Mouse (Mus musculus): ENCODE measurements around the gene Cst13. TPM values are rescaled to one million over a fixed set of nuclear protein-coding genes. Genes with fewer than 3 reads are reported as not detected.
"Not testable (repeated sequence)": the region's sequence is repeated elsewhere in the genome, so short reads cannot be mapped to it uniquely, and the experiment has no call there.

Gene Cst13
- polyA plus RNA-seq (2014; fragmentation: Nextera tagmentation; extraction: Ambion mirVana), result not detected in 2 replicates

DNA sequence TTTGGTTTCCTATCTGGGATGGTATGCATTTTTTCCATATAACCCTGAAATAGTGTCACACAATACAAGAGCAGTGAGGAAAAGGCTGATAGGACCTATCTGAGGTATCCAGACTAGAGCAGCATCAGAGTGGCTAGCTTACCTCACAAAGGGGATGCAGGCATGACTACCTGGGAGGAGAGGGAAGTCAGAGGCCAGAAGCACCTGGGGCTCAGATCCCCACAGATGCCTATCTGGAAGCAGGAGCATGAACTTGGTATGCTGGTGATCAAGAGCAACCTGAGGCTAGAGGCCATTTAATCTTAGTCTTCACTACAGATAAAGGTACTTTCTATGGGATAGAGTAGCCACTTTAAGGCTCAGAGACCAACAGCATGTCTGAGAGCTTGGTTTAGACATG lies at the start of gene Cst13:
TSS of gene Cst13 (plus strand) at position 173 of the 400 bp plus-strand sequence.
- Histone ChIP-seq H3K36me3 (ENCODE audit: control insufficient read depth, insufficient read depth, low read length) (no peaks in the 10 kb centered on the region), H3K4me1 (ENCODE audit: control insufficient read depth, insufficient read depth, low read length) (no peaks in the 10 kb centered on the region), H3K4me3 (ENCODE audit: low read depth, low read length) (no peak within 1 kb of the TSS), H3K27me3 (replicated peaks; ENCODE audit: control insufficient read depth, insufficient read depth, low read length) (no peaks in the 10 kb centered on the region), H3K9me3 (ENCODE audit: control insufficient read depth, low read length) (no peaks in the 10 kb centered on the region), H3K9ac (ENCODE audit: low read depth, low read length) (no peak within 1 kb of the TSS), H3K27ac (replicated peaks; ENCODE audit: low read depth, low read length) (no peak within 1 kb of the TSS), H3K4me2 (ENCODE audit: low read depth, low read length) (no peak within 1 kb of the TSS)
- ATAC-seq (ENCODE audit: low read depth) (no peak), DNase-seq (ENCODE audit: low spot score) (no peak)

DNA sequence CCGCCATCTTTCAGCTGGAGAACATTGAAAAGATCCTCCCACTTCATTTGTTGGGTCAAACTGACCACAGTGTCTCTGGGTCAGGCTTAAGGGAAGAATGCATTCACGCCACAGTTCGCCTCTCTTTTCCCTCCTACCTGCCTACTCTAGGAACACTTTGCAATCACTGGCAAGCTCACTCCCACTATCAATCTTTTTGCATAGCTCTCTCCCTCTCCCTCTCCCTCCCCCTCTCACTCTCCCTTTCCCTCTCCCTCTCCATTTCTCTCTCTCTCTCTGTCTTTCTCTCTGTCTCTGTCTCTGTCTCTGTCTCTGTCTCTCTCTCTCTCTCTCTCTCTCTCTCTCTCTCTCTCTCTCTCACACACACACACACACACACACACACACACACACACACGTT lies 48.5 kb upstream of the Cst13 start, which contains the start of gene Cst11:
TSS of gene Cst11 (minus strand) at position 101 of the 400 bp plus-strand sequence.
- 80% methylated on average over 4 of the region's 4 CpGs for WGBS
- H3K27ac ChIP-seq (replicated peaks; ENCODE audit: low read depth, low read length); H3K27me3 ChIP-seq (replicated peaks; ENCODE audit: control insufficient read depth, insufficient read depth, low read length); H3K9ac ChIP-seq (ENCODE audit: low read depth, low read length); H3K9me3 ChIP-seq (ENCODE audit: control insufficient read depth, low read length); DNase-seq (ENCODE audit: low spot score); H3K36me3 ChIP-seq (ENCODE audit: control insufficient read depth, insufficient read depth, low read length); ATAC-seq (ENCODE audit: low read depth); H3K4me2 ChIP-seq (ENCODE audit: low read depth, low read length); H3K4me3 ChIP-seq (ENCODE audit: low read depth, low read length); H3K4me1 ChIP-seq (ENCODE audit: control insufficient read depth, insufficient read depth, low read length): not testable (repeated sequence)

GRCm38 (mm10) chr2:148781709-148782108 lies 38.2 kb upstream of the Cst13 start, which contains the start of gene 8030411F24Rik:
8030411F24Rik (plus strand) TSS chr2:148782009.
- Histone ChIP-seq H3K9ac (ENCODE audit: low read depth, low read length) (no peak within 1 kb of the TSS), H3K27ac (replicated peaks; ENCODE audit: low read depth, low read length) (no peak within 1 kb of the TSS), H3K9me3 (ENCODE audit: control insufficient read depth, low read length) (no peaks in the 10 kb centered on the region), H3K4me3 (ENCODE audit: low read depth, low read length) (no peak within 1 kb of the TSS), H3K4me1 (ENCODE audit: control insufficient read depth, insufficient read depth, low read length) (no peaks in the 10 kb centered on the region), H3K36me3 (ENCODE audit: control insufficient read depth, insufficient read depth, low read length) (no peaks in the 10 kb centered on the region), H3K27me3 (replicated peaks; ENCODE audit: control insufficient read depth, insufficient read depth, low read length) (no peaks in the 10 kb centered on the region), H3K4me2 (ENCODE audit: low read depth, low read length) (no peak within 1 kb of the TSS)
- WGBS, result 13% methylated on average over 1 of the region's 1 CpGs
- ATAC-seq (ENCODE audit: low read depth), result no peak
- no peak for DNase-seq (ENCODE audit: low spot score)

DNA sequence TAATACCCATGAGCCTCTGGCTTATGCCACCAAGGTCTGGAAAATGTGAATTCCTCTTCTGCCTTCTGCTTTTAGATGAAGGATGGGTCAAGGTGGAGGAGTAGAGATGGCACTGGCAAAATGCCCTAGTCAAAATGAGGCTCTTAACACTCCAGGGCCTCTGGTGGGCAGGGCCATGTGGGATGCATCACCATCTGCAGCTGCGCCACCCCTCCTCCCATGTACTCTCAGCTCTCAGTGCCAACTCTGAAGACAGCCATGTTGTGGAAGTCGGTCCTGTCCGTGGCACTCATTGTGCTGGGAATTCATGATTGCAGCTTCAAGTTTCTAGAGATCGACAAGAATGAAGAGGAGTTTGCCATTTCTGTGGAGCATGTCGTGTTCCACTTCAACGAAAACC lies 30.7 kb upstream of the Cst13 start, which contains the start of gene Cst12:
TSS of gene Cst12 (plus strand) at position 220 of the 400 bp plus-strand sequence.
- no peaks in the 10 kb centered on the region for H3K4me1 ChIP-seq (ENCODE audit: control insufficient read depth, insufficient read depth, low read length)
- 0 out of 2 replicates have a peak, but pooled peaks cover 4% of the 10 kb centered on the region for H3K9me3 ChIP-seq (ENCODE audit: control insufficient read depth, low read length)
- H3K27me3 ChIP-seq (replicated peaks; ENCODE audit: control insufficient read depth, insufficient read depth, low read length), result no peaks in the 10 kb centered on the region
- no peak within 1 kb of the TSS for H3K4me3 ChIP-seq (ENCODE audit: low read depth, low read length)
- H3K9ac ChIP-seq (ENCODE audit: low read depth, low read length), result no peak within 1 kb of the TSS
- DNase-seq (ENCODE audit: low spot score) (no peak), ATAC-seq (ENCODE audit: low read depth) (no peak)
- H3K36me3 ChIP-seq (ENCODE audit: control insufficient read depth, insufficient read depth, low read length), result no peaks in the 10 kb centered on the region
- H3K4me2 ChIP-seq (ENCODE audit: low read depth, low read length), result no peak within 1 kb of the TSS
- 90% methylated on average over 6 of the region's 6 CpGs for WGBS
- no peak within 1 kb of the TSS for H3K27ac ChIP-seq (replicated peaks; ENCODE audit: low read depth, low read length)

GRCm38 (mm10) chr2:148798485-148798884 lies 21.4 kb upstream of the Cst13 start, which contains the start of gene Cst8:
Cst8 (plus strand) TSS chr2:148798785.
- no peaks in the 10 kb centered on the region for H3K27me3 ChIP-seq (replicated peaks; ENCODE audit: control insufficient read depth, insufficient read depth, low read length)
- no peaks in the 10 kb centered on the region for H3K4me1 ChIP-seq (ENCODE audit: control insufficient read depth, insufficient read depth, low read length)
- DNase-seq (ENCODE audit: low spot score) (no peak), ATAC-seq (ENCODE audit: low read depth) (no peak)
- no peaks in the 10 kb centered on the region for H3K36me3 ChIP-seq (ENCODE audit: control insufficient read depth, insufficient read depth, low read length)
- no peak within 1 kb of the TSS for H3K4me3 ChIP-seq (ENCODE audit: low read depth, low read length)
- H3K4me2 ChIP-seq (ENCODE audit: low read depth, low read length), result no peak within 1 kb of the TSS
- H3K9ac ChIP-seq (ENCODE audit: low read depth, low read length), result no peak within 1 kb of the TSS
- 84% methylated on average over 1 of the region's 1 CpGs for WGBS
- no peak within 1 kb of the TSS for H3K27ac ChIP-seq (replicated peaks; ENCODE audit: low read depth, low read length)
- H3K9me3 ChIP-seq (ENCODE audit: control insufficient read depth, low read length), result no peaks in the 10 kb centered on the region

- Histone ChIP-seq H3K4me2 (ENCODE audit: low read depth, low read length) (no peak overlapping the region), H3K4me1 (ENCODE audit: control insufficient read depth, insufficient read depth, low read length) (no peaks in the 10 kb centered on the region), H3K9ac (ENCODE audit: low read depth, low read length) (no peak overlapping the region), H3K4me3 (ENCODE audit: low read depth, low read length) (no peak overlapping the region), H3K36me3 (ENCODE audit: control insufficient read depth, insufficient read depth, low read length) (no peaks in the 10 kb centered on the region), H3K27me3 (replicated peaks; ENCODE audit: control insufficient read depth, insufficient read depth, low read length) (no peaks in the 10 kb centered on the region), H3K9me3 (ENCODE audit: control insufficient read depth, low read length) (no peaks in the 10 kb centered on the region), H3K27ac (replicated peaks; ENCODE audit: low read depth, low read length) (no peak overlapping the region)
- DNase-seq (ENCODE audit: low spot score) (peak; percentile 1), ATAC-seq (ENCODE audit: low read depth) (no peak)
- WGBS, result 39% methylated on average over 3 of the region's 3 CpGs
Observed at GRCm38 (mm10) chr2:148801491-148801921, 18.4 kb upstream of the Cst13 start.

DNA sequence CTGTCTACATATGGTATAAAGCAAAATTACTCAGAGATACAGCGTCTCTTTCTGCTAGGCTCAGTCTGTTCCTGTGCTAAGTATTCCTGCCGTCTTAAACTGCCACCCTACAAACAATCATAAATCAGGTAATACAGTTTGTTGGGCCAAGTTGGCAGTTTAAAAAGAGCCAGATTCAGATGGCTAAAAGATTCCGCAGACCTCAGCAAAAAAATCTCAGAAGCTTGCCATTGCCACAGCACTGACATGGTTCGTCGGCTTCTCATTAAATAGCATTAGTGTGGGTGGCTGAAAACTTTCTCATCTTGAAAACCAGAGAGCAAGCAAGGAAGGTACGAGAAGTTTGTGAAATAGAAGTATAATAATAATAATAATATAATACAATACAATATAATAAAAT lies 13.2 kb upstream of the Cst13 start:
- Histone ChIP-seq H3K36me3 (ENCODE audit: control insufficient read depth, insufficient read depth, low read length) (no peaks in the 10 kb centered on the region), H3K4me2 (ENCODE audit: low read depth, low read length) (no peak overlapping the region), H3K4me1 (ENCODE audit: control insufficient read depth, insufficient read depth, low read length) (no peaks in the 10 kb centered on the region), H3K27me3 (replicated peaks; ENCODE audit: control insufficient read depth, insufficient read depth, low read length) (no peaks in the 10 kb centered on the region), H3K9me3 (ENCODE audit: control insufficient read depth, low read length) (no peaks in the 10 kb centered on the region), H3K9ac (ENCODE audit: low read depth, low read length) (no peak overlapping the region), H3K4me3 (ENCODE audit: low read depth, low read length) (no peak overlapping the region), H3K27ac (replicated peaks; ENCODE audit: low read depth, low read length) (no peak overlapping the region)
- DNase-seq (ENCODE audit: low spot score) (no peak), ATAC-seq (ENCODE audit: low read depth) (no peak)
- 71% methylated on average over 6 of the region's 6 CpGs for WGBS

DNA sequence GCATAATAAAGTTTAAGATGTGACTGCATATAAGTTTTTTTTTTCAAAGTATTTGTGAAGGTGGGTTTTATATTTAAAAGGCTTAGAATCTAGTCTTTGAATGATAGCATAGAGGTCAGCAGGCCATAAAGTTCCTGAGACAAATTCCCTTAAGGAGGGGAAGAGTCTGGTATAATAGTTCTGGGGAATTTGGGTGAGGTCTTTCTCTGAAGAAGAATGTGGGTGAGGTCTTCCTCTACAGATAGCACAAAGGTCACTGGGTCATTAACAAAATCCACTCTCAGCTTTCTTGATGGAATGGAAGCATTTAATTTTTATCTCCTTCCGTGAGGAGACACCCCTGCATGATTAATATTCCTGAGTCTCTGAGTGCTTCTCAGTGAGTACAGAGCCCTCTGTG lies 6.1 kb downstream of the Cst13 start:
- H3K9me3 ChIP-seq (ENCODE audit: control insufficient read depth, low read length), result no peaks in the 10 kb centered on the region
- no peaks in the 10 kb centered on the region for H3K27me3 ChIP-seq (replicated peaks; ENCODE audit: control insufficient read depth, insufficient read depth, low read length)
- WGBS, result 73% methylated on average over 1 of the region's 1 CpGs
- no peak for ATAC-seq (ENCODE audit: low read depth)
- no peak overlapping the region for H3K9ac ChIP-seq (ENCODE audit: low read depth, low read length)
- no peak overlapping the region for H3K4me2 ChIP-seq (ENCODE audit: low read depth, low read length)
- H3K4me3 ChIP-seq (ENCODE audit: low read depth, low read length), result no peak overlapping the region
- H3K4me1 ChIP-seq (ENCODE audit: control insufficient read depth, insufficient read depth, low read length), result no peaks in the 10 kb centered on the region
- DNase-seq (ENCODE audit: low spot score), result no peak
- H3K27ac ChIP-seq (replicated peaks; ENCODE audit: low read depth, low read length), result no peak overlapping the region
- no peaks in the 10 kb centered on the region for H3K36me3 ChIP-seq (ENCODE audit: control insufficient read depth, insufficient read depth, low read length)

GRCm38 (mm10) chr2:148834912-148835311 lies 15.0 kb downstream of the Cst13 start, which contains the start of gene Cst9:
Cst9 (plus strand) TSS chr2:148835147.
- no peaks in the 10 kb centered on the region for H3K36me3 ChIP-seq (ENCODE audit: control insufficient read depth, insufficient read depth, low read length)
- H3K4me3 ChIP-seq (ENCODE audit: low read depth, low read length), result no peak within 1 kb of the TSS
- DNase-seq (ENCODE audit: low spot score) (no peak), ATAC-seq (ENCODE audit: low read depth) (no peak)
- H3K27ac ChIP-seq (replicated peaks; ENCODE audit: low read depth, low read length), result no peak within 1 kb of the TSS
- H3K9me3 ChIP-seq (ENCODE audit: control insufficient read depth, low read length), result no peaks in the 10 kb centered on the region
- H3K27me3 ChIP-seq (replicated peaks; ENCODE audit: control insufficient read depth, insufficient read depth, low read length), result no peaks in the 10 kb centered on the region
- WGBS, result 71% methylated on average over 4 of the region's 4 CpGs
- no peak within 1 kb of the TSS for H3K9ac ChIP-seq (ENCODE audit: low read depth, low read length)
- no peaks in the 10 kb centered on the region for H3K4me1 ChIP-seq (ENCODE audit: control insufficient read depth, insufficient read depth, low read length)
- no peak within 1 kb of the TSS for H3K4me2 ChIP-seq (ENCODE audit: low read depth, low read length)
